Mouse (Mus musculus) lung, adult 2 months (tissue): ENCODE data around the gene Ccdc63.

Experiments
- CTCF ChIP-seq: fragments of 200-500 bp; IDR thresholded peaks from 2 replicates; pipeline ENCODE4 v1.5.1; 2011; ENCODE audit warnings: mild to moderate bottlenecking, low read length, control low read depth; ENCODE audit not compliant: insufficient read depth
- POLR2A ChIP-seq: fragments of 200-500 bp; IDR thresholded peaks from 2 replicates; pipeline ENCODE4 v1.6.1; 2011; ENCODE audit warnings: low read depth, mild to moderate bottlenecking, control low read depth, low read length, borderline replicate concordance; ENCODE audit errors: extremely low read depth

- TF ChIP-seq POLR2A (no peak), CTCF (no peak)
Measured at GRCm38 (mm10) chr5:122085291-122085690, 55.3 kb downstream of the Ccdc63 start.
